ENCODE assay signal across 8 mouse cellular contexts in the genomic region with DNA sequence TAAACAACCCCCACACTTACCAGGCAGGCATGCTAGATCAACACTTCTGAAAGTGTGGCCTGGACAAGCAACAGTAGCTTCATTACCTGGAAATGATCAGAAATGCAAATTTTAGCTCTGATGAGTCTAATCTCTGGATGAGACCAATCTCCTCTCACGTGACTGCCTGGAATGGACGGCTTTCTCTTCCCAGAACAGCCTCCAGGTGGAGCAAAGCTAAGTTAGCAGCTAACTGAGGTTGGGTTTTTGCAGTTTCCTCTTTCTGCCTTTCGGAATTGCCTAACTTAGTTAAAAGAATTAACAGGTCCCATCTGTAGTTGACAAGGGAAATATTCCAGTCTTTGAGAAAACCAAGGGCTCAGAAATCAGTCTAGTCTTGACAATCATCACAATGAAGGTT. TPM values are rescaled to one million over a fixed set of nuclear protein-coding genes. Genes with fewer than 3 reads are reported as not detected.
DNase-seq lines count a peak whose midpoint lies in the region; ATAC-seq lines count a peak whose summit lies in the region.

No protein-coding gene starts in this region.

- ATAC-seq in erythroid progenitor cell, adult 5-6 weeks (replicated peaks; ENCODE audit: low FRiP score, poor library complexity, severe bottlenecking), result no peak

- peak; percentile 7 to 32 for DNase-seq in cerebellum, postnatal 14 days
- DNase-seq in cerebellum, adult 11-12 months, result no peak
- peak; percentile 6 for DNase-seq in left cerebral cortex, postnatal 4 days
- no peak for DNase-seq in left cerebral cortex, adult 11 months (ENCODE audit: low spot score)
- DNase-seq in NIH3T3 (ENCODE audit: low read depth), result peak; percentile 48
- DNase-seq in lung, postnatal 4 days, result peak; percentile 33 to 56
- DNase-seq in layer of hippocampus, adult 9-11 months, result no peak

- intact Hi-C loops in left cerebral cortex, postnatal 4 days (cut with DNase I), result loop anchor here (2.0 to 5.0 kb wide), 2 partner anchors 69 to 162 kb away; no protein-coding TSS in a partner anchor

RNA-seq across cellular contexts. Expression of a gene that starts 8.1 kb away (rescaled TPM):
- 1 to 10 TPM in 1 of 2 experiments, under 1 TPM in 1; 0.60 to 1.0 TPM for total RNA-seq in left cerebral cortex, postnatal 4 days (2021)
- 0.36 and 2.5 TPM in 2 replicates for total RNA-seq in erythroid progenitor cell, adult 5-6 weeks (2015; ENCODE audit: low replicate concordance)
- total RNA-seq in erythroid progenitor cell, adult 5-6 weeks (2017; ENCODE audit: low replicate concordance), result 0.77 TPM in 1 of 2 replicates, not detected in the other

Comparison
In these comparisons a context has a peak if more than half of its experiments do, and no peak if none do; other contexts are left out.
1. DNase-seq: peak in cerebellum, postnatal 14 days (2 of 2), left cerebral cortex, postnatal 4 days (single experiment), NIH3T3 (single experiment) and lung, postnatal 4 days (2 of 2); none in cerebellum, adult 11-12 months (single experiment), left cerebral cortex, adult 11 months (single experiment) and layer of hippocampus, adult 9-11 months (single experiment).